Mouse (Mus musculus) hindbrain, embryonic 16.5 days (tissue): ENCODE data around the gene Riok2. TPM values are rescaled to one million over a fixed set of nuclear protein-coding genes. Genes with fewer than 3 reads are reported as not detected.

Source experiments
- ATAC-seq: fragments of 200-750 bp; cut with Nextera tagmentation; 2 replicates; pipeline ENCODE4 v1.8.0; 2017; ENCODE audit warnings: moderate TSS enrichment, moderate library complexity
- H3K27ac ChIP-seq: fragments of 300-500 bp; sonication (generic); 2 replicates; pipeline ENCODE4 v1.5.1; 2014; ENCODE audit warnings: low read depth, mild to moderate bottlenecking, control low read depth, low read length, moderate library complexity
- H3K27me3 ChIP-seq: fragments of 300-500 bp; sonication (generic); replicated peaks from 2 replicates; pipeline ENCODE4 v1.6.1; 2014; ENCODE audit warnings: low read length; ENCODE audit not compliant: control insufficient read depth, insufficient read depth
- H3K36me3 ChIP-seq: fragments of 300-500 bp; sonication (generic); 2 replicates; pipeline ENCODE4 v1.6.1; 2014; ENCODE audit warnings: mild to moderate bottlenecking, low read length, moderate library complexity, mixed read lengths; ENCODE audit not compliant: control insufficient read depth, insufficient read depth
- H3K4me1 ChIP-seq: fragments of 300-500 bp; sonication (generic); 2 replicates; pipeline ENCODE4 v1.6.1; 2014; ENCODE audit warnings: low read depth, low read length; ENCODE audit not compliant: control insufficient read depth, insufficient read depth
- H3K4me2 ChIP-seq: fragments of 300-500 bp; sonication (generic); 2 replicates; pipeline ENCODE4 v1.6.1; 2014; ENCODE audit warnings: mild to moderate bottlenecking, low read length, control low read depth, moderate library complexity
- H3K4me3 ChIP-seq: fragments of 300-500 bp; sonication (generic); 2 replicates; pipeline ENCODE4 v1.5.1; 2014; ENCODE audit warnings: mild to moderate bottlenecking, low read length, control low read depth, moderate library complexity
- H3K9ac ChIP-seq: fragments of 300-500 bp; sonication (generic); 2 replicates; pipeline ENCODE4 v1.6.1; 2014; ENCODE audit warnings: low read depth, mild to moderate bottlenecking, control low read depth, low read length, moderate library complexity
- H3K9me3 ChIP-seq: fragments of 300-500 bp; sonication (generic); 2 replicates; pipeline ENCODE4 v1.6.1; 2014; ENCODE audit warnings: mild to moderate bottlenecking, low read length, moderate library complexity; ENCODE audit not compliant: control insufficient read depth
- whole genome bisulfite sequencing: fragments of 180-500 bp; shearing (Covaris S2); extraction: QIAGEN DNeasy Blood & Tissue Kit; methylation state at CpG from one replicate; pipeline ENCODE4 v1.1.7; 2014; 5-methylcytosine and 5-hydroxymethylcytosine counted together
- polyA plus RNA-seq: library from polyadenylated mRNA; unstranded; fragments of >200 nt; fragmentation: Nextera tagmentation; extraction: Ambion mirVana; gene quantifications from 2 replicates; pipeline ENCODE4 v1.2.1, GENCODE M21; 2015

The Riok2 gene
- polyA plus RNA-seq, 1 experiment from 2014 or later = 21.2 TPM

- Histone ChIP-seq H3K36me3 (peaks cover 44% of the 10 kb centered on the region), H3K27me3 (no peaks in the 10 kb centered on the region), H3K4me2 (no peak overlapping the region), H3K9ac (no peak overlapping the region), H3K27ac (no peak overlapping the region), H3K9me3 (no peaks in the 10 kb centered on the region), H3K4me3 (no peak overlapping the region), H3K4me1 (no peaks in the 10 kb centered on the region)
- no peak for ATAC-seq
- 79% methylated on average over 2 of the region's 2 CpGs for WGBS
Measured at GRCm38 (mm10) chr17:17386117-17386516, 12.0 kb downstream of the Riok2 start.

GRCm38 (mm10) chr17:17391823-17392222 is 17.7 kb downstream of the Riok2 start:
- Histone ChIP-seq H3K4me3 (no peak overlapping the region), H3K4me2 (no peak overlapping the region), H3K27ac (no peak overlapping the region), H3K4me1 (no peaks in the 10 kb centered on the region), H3K9me3 (no peaks in the 10 kb centered on the region), H3K27me3 (no peaks in the 10 kb centered on the region), H3K36me3 (peaks cover 25% of the 10 kb centered on the region), H3K9ac (no peak overlapping the region)
- 93% methylated on average over 4 of the region's 4 CpGs for WGBS
- ATAC-seq = no peak

- peaks cover 19% of the 10 kb centered on the region for H3K36me3 ChIP-seq
- H3K9me3 ChIP-seq = no peaks in the 10 kb centered on the region
- H3K4me3 ChIP-seq = no peak overlapping the region
- H3K4me1 ChIP-seq = no peaks in the 10 kb centered on the region
- no peak for ATAC-seq
- H3K27me3 ChIP-seq = no peaks in the 10 kb centered on the region
- no peak overlapping the region for H3K9ac ChIP-seq
- no peak overlapping the region for H3K4me2 ChIP-seq
- WGBS = 65% methylated on average over 7 of the region's 7 CpGs
- H3K27ac ChIP-seq = no peak overlapping the region
Measured at GRCm38 (mm10) chr17:17392863-17393262, 18.8 kb downstream of the Riok2 start.

GRCm38 (mm10) chr17:17393300-17393699 is 19.2 kb downstream of the Riok2 start:
- H3K4me1 ChIP-seq = no peaks in the 10 kb centered on the region
- WGBS = 86% methylated on average over 6 of the region's 6 CpGs
- no peaks in the 10 kb centered on the region for H3K27me3 ChIP-seq

GRCm38 (mm10) chr17:17394336-17394735 is 20.2 kb downstream of the Riok2 start:
- Histone ChIP-seq H3K27me3 (no peaks in the 10 kb centered on the region), H3K4me3 (no peak overlapping the region), H3K4me2 (no peak overlapping the region), H3K4me1 (no peaks in the 10 kb centered on the region), H3K36me3 (peaks cover 14% of the 10 kb centered on the region), H3K9me3 (no peaks in the 10 kb centered on the region), H3K27ac (no peak overlapping the region), H3K9ac (no peak overlapping the region)
- peak; percentile 73 for ATAC-seq
- WGBS = 36% methylated on average over 4 of the region's 4 CpGs

More at GRCm38 (mm10) chr17:17393300-17393699, 19.2 kb downstream of the Riok2 start:
- peaks cover 19% of the 10 kb centered on the region for H3K36me3 ChIP-seq
- H3K9ac ChIP-seq = no peak overlapping the region
- no peak for ATAC-seq
- H3K4me3 ChIP-seq = no peak overlapping the region
- no peak overlapping the region for H3K4me2 ChIP-seq
- no peak overlapping the region for H3K27ac ChIP-seq
- no peaks in the 10 kb centered on the region for H3K9me3 ChIP-seq

GRCm38 (mm10) chr17:17396869-17397268 is 22.8 kb downstream of the Riok2 start:
- Histone ChIP-seq H3K4me1 (no peaks in the 10 kb centered on the region), H3K4me3 (no peak overlapping the region), H3K4me2 (no peak overlapping the region), H3K9me3 (no peaks in the 10 kb centered on the region), H3K27me3 (no peaks in the 10 kb centered on the region), H3K27ac (no peak overlapping the region), H3K9ac (no peak overlapping the region), H3K36me3 (0 out of 2 replicates have a peak, but pooled peaks cover 3% of the 10 kb centered on the region)
- no peak for ATAC-seq
- WGBS = 10% methylated on average over 1 of the region's 1 CpGs

GRCm38 (mm10) chr17:17398664-17399063 is 24.6 kb downstream of the Riok2 start:
- Histone ChIP-seq H3K4me1 (no peaks in the 10 kb centered on the region), H3K36me3 (no peaks in the 10 kb centered on the region), H3K9me3 (no peaks in the 10 kb centered on the region), H3K27me3 (no peaks in the 10 kb centered on the region), H3K4me2 (no peak overlapping the region), H3K9ac (no peak overlapping the region), H3K4me3 (no peak overlapping the region), H3K27ac (no peak overlapping the region)
- no peak for ATAC-seq
- WGBS = 77% methylated on average over 2 of the region's 2 CpGs

GRCm38 (mm10) chr17:17402222-17403004 is 28.3 kb downstream of the Riok2 start, which contains the start of gene Lix1:
TSS of gene Lix1 (plus strand) at chr17:17402672.
- H3K36me3 ChIP-seq = no peaks in the 10 kb centered on the region
- H3K27me3 ChIP-seq = no peaks in the 10 kb centered on the region
- H3K4me2 ChIP-seq = peak within 1 kb of the TSS; percentile 52
- ATAC-seq = peak; percentile 98
- H3K4me3 ChIP-seq = peak within 1 kb of the TSS; percentile 27
- no peaks in the 10 kb centered on the region; the same call in 1 of the 2 replicates for H3K4me1 ChIP-seq
- no peak within 1 kb of the TSS for H3K27ac ChIP-seq
- H3K9ac ChIP-seq = peak within 1 kb of the TSS; percentile 28; the same call in 1 of the 2 replicates
- no peaks in the 10 kb centered on the region for H3K9me3 ChIP-seq
- WGBS = 25% methylated on average over 6 of the region's 6 CpGs

- Histone ChIP-seq H3K9ac (no peak overlapping the region; the same call in 1 of the 2 replicates), H3K9me3 (no peaks in the 10 kb centered on the region), H3K27ac (no peak overlapping the region), H3K4me1 (no peaks in the 10 kb centered on the region; the same call in 1 of the 2 replicates), H3K36me3 (no peaks in the 10 kb centered on the region), H3K4me3 (peak overlapping the region; percentile 27), H3K4me2 (peak overlapping the region; percentile 52), H3K27me3 (no peaks in the 10 kb centered on the region)
- ATAC-seq = no peak
- 29% methylated on average over 5 of the region's 5 CpGs for WGBS
Measured at GRCm38 (mm10) chr17:17403038-17403437, 28.9 kb downstream of the Riok2 start.
